Mouse (Mus musculus): ENCODE results near the gene Gm29106. TPM values are rescaled to one million over a fixed set of nuclear protein-coding genes. Genes with fewer than 3 reads are reported as not detected.
"Not testable (repeated sequence)": the region's sequence is repeated elsewhere in the genome, so short reads cannot be mapped to it uniquely, and the experiment has no call there.

Gene Gm29106
- 0.25 and 0.50 TPM in 2 replicates for polyA plus RNA-seq (2015; fragmentation: Nextera tagmentation; extraction: Ambion mirVana)

- not testable (repeated sequence) for H3K27ac ChIP-seq; H3K9me3 ChIP-seq (replicated peaks)
- WGBS, result 82% methylated on average over 2 of the region's 2 CpGs
Observed at GRCm38 (mm10) chr1:118176242-118176641, at the start of gene Gm29106. Gene Gm29106, plus strand, starts transcription at chr1:118176542.

GRCm38 (mm10) chr1:118228540-118228939 lies 52.2 kb downstream of the Gm29106 start:
- Histone ChIP-seq H3K27me3 (no peaks in the 10 kb centered on the region), H3K9ac (no peak overlapping the region), H3K27ac (no peak overlapping the region), H3K9me3 (replicated peaks) (no peaks in the 10 kb centered on the region), H3K4me2 (no peak overlapping the region), H3K4me1 (no peaks in the 10 kb centered on the region), H3K36me3 (ENCODE audit: poor library complexity, severe bottlenecking) (no peaks in the 10 kb centered on the region), H3K4me3 (no peak overlapping the region)
- no peak for ATAC-seq
- 66% methylated on average over 1 of the region's 1 CpGs for WGBS

More at GRCm38 (mm10) chr1:118176242-118176641, at the start of gene Gm29106:
- H3K9ac ChIP-seq; H3K4me2 ChIP-seq; ATAC-seq; H3K27me3 ChIP-seq; H3K4me1 ChIP-seq; H3K4me3 ChIP-seq; H3K36me3 ChIP-seq (ENCODE audit: poor library complexity, severe bottlenecking): not testable (repeated sequence)

DNA sequence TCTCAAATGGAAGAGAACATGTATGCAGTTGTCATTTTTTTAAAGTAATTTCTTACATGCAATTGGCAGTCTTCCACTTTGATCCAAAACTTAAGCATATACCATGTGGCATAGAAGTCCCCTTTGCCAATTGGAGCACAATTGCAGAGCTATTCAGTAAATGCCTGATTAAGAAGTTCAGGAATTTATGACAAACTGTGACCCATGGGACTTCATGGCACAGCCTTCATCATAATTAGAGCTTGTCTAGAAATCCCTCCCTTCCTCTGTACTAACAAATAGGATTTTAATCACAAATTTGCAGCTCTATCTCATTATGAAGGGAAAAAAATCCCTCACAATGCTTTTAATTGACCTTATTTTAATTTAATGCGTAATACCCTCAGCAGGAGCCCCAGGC lies 59.7 kb downstream of the Gm29106 start:
- H3K4me3 ChIP-seq, result no peak overlapping the region
- WGBS, result 79% methylated on average over 1 of the region's 1 CpGs
- H3K4me2 ChIP-seq, result no peak overlapping the region
- ATAC-seq, result no peak
- no peak overlapping the region for H3K27ac ChIP-seq
- no peaks in the 10 kb centered on the region for H3K27me3 ChIP-seq
- no peaks in the 10 kb centered on the region for H3K9me3 ChIP-seq (replicated peaks)
- H3K9ac ChIP-seq, result no peak overlapping the region
- no peaks in the 10 kb centered on the region for H3K4me1 ChIP-seq
- H3K36me3 ChIP-seq (ENCODE audit: poor library complexity, severe bottlenecking), result no peaks in the 10 kb centered on the region

Other genes with a start within 250 kb of the Gm29106 start
- gene Gm28168, start 248.5 kb upstream of the Gm29106 start, polyA plus RNA-seq (2015; fragmentation: Nextera tagmentation; extraction: Ambion mirVana), result not detected in 2 replicates
- not detected in 2 replicates for gene Gm7145, start 210.6 kb upstream of the Gm29106 start, polyA plus RNA-seq (2015; fragmentation: Nextera tagmentation; extraction: Ambion mirVana)
- gene Tsn, start 135.2 kb downstream of the Gm29106 start, polyA plus RNA-seq (2015; fragmentation: Nextera tagmentation; extraction: Ambion mirVana), result 495 and 500 TPM in 2 replicates
- gene Nifk, start 145.3 kb downstream of the Gm29106 start, polyA plus RNA-seq (2015; fragmentation: Nextera tagmentation; extraction: Ambion mirVana), result 72.0 and 77.1 TPM in 2 replicates
- 118 and 137 TPM in 2 replicates for gene Clasp1, start 212.5 kb downstream of the Gm29106 start, polyA plus RNA-seq (2015; fragmentation: Nextera tagmentation; extraction: Ambion mirVana)

All from forebrain, embryonic 13.5 days (tissue).